Mouse (Mus musculus) urinary bladder, postnatal 4 days (tissue): ENCODE measurements around the gene Sphkap.

ENCODE experiments used
- DNase-seq, 2 experiments: peaks; one replicate each; pipeline ENCODE4 v3.0.0; 2021 to 2022; ENCODE audit warnings: low spot score in 2 of 2

The Sphkap gene

DNA sequence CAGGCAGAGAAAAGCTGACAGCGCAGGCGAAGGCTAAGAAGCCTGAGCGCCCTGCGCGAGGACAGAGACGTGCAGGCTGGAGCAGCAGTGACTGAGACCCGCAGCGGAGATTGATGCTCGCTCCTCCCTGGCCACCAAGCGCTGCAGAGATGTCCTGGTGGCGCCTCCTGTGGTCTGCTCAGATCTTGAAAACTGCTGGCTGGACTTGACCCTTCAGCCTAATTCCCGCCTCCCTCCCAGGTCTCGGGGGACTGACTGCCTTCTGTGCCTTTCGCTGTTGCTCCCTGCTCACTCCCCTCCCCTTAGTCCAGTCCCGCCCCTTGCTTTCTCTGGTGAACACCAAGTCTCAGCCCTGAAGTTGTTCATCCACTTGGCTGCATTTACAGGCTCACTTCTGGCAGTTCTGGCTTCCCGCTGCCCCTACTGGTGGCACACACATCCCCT is at the start of gene Sphkap:
Gene Sphkap (minus strand): TSS at position 180 of the 444 bp plus-strand sequence.
- peak in 1 of 2 experiments; percentile 62 for DNase-seq

DNA sequence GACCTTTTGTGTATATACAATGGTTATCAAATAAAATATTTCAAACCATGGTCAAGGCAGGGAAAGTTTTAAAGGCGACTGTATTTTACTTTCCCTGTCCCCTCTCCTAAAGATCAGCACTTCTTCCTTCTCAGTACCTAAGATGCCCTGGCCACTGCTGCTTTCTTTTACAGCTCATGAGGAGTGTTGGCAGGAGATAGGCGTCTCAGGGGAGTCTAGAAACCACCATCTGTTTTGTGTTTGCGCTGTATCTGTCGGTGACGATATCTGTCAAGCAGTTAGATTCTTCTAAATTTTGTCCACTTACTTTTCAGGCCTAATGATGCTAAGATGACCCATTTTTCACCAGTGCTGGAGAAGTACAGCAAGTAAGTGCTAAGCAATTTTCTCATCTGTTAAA is 43.3 kb upstream of the Sphkap start:
- DNase-seq, result no peak

DNA sequence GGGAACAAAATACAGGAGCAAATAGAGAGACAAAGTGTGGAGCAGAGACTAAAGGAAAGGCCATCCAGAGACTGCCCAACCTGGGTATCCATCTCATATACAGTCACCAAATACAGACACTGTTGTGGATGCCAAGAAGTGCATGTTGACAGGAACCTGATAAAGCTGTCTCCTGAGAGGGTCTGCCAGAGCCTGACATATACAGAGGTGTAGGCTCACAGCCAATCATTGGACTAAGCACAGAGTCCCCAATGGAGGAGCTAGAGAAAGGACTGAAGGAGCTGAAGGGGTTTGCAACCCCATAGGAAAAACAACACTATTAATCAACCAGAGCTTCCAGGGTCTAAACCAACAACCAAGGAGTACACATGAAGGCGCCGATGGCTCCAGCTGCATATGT is 32.4 kb upstream of the Sphkap start:
- no peak for DNase-seq

DNA sequence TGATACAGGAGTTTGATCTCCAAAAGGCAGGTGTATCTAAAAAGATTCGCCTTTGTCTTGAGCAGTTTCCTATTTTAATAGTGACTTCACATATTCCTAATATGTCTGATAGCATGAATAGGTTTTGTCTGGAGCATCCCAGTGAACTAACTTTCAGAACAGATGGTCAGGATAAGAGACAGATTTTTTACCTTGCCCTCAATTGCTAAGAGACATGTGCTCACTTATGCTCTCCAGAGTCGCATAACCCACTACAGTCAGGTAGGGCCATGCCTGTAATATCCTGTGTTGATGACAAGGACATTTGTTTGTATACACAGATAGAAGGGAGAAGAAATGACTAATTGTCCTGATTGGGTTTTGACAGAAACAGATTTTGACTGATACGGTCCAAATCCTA is 25.9 kb upstream of the Sphkap start:
- DNase-seq, result no peak

DNA sequence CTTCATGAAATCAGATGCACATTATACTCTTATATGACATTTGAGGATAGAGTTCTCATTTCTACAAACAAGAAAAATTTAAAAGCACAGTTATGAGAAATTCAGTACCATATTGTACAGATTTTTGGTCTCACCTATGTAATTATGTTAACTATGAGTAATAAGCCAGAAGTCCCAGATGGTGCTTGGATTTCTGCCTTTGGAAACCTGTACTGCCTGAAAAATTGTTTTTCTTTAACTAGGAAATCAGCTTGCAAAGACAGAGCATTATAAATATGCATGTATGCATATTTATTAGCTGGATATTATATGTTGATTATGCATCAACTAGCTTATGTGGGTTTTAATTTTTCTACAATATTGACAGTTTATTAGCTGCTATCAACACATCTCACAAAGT is 21.9 kb upstream of the Sphkap start:
- DNase-seq, result no peak

DNA sequence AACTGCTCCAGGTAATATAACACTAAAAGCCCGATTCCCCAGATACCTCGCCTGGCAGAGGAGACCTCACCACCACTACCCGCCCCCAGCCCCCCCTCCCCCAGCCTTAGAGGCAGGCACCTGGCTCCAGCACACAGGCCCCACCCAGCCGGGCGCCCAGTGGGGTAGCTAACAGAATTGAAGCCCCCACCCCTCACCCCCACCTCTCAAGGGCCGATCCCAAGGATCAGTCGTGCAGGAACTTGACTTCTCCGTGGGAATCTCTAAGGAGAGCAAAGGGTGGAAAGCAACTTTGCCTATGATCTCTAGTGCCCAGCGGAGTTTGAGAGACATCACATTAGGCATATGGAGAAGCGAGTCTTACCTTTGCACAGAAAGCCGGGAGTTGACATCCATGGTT is 384 bp downstream of the Sphkap start:
- no peak for DNase-seq

DNA sequence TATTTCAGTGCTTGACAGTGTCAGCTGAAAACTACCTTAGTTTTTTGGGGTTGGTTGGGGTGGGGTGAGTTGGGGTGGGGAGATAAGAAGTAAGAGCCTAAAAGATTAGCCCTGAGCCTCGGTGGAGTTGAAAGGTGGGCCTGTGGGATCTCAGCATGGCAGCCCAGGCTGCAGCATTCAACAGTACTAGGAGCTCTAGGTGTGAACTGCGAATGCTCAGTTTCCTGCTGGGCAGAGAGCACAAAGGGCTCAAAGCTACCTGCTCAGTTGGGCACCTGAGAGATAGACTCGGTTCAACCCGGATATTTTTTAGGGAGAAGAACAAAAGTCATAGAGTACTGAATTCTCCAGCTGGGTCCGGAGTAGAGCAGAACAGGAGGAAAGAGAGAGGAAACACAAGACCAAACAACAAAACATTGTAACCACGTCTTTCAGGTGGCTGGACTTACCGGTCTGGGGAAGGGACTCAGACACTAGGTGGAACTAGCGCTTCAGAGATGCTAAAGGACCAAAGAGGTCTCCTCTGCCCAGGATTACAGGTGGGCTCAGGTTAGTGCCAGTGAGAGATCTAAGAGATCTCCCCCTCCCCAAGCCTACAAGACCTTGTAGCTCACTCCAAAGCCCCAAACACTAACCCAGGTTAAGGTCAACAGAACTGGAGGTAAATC is 984 bp downstream of the Sphkap start:
- DNase-seq, result no peak

DNA sequence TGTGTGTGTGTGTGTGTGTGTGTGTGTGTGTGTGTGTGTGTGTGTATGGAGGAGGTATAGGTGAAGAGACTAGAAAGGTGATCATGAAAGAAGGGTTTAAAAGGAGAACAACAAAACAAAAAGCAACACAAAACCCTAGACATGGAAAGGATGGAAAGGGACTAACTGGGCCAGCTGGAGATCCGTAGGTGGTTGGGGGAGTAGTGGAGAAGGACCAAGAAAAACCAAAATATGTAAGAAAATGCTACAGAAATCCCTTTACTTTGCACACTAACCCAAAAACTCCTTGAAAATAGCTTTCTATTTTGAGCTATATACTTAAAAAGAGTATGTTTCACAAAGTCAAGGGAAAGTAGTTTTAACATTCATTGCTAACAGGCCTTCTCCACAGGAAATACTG is 6.9 kb downstream of the Sphkap start:
- DNase-seq, result no peak

DNA sequence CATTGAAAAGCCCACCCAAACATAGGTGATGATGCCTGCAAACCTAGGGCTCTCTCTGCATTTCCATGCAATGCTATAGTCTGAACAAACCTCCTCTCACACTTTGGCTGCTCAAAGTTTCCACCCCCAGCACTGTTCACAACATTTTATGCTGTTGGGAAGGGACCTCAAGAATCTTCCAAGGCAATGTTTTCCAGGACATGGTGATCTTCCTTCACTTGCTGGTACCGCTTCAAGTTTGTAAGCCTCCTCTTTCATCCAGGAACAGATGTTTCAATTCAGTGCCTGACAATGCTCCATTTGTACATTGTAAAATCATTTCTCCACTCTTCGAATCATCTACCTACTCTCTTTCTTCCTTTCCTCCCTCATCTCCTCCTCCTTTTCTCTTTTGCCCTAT is 11.7 kb downstream of the Sphkap start:
- DNase-seq, result no peak

DNA sequence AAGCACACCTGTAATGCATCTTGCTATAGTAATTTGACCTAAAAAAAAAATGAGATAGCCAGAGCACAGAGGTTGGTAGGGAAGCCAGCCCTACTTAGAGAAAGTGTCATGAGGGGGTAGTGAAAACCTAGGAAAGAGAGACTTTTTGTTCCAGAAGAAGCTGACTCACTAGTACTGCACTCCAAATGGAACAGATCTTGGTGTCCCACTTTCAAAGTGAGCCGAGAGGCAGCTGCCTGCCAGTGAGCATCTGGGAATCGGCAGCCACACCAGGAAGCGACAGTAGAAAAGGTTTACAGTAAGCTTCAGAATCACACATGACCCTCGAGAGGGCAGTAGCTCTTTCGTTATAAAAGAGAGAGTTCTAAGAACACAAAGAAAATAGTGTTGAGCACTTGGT is 12.4 kb downstream of the Sphkap start:
- DNase-seq, result no peak

DNA sequence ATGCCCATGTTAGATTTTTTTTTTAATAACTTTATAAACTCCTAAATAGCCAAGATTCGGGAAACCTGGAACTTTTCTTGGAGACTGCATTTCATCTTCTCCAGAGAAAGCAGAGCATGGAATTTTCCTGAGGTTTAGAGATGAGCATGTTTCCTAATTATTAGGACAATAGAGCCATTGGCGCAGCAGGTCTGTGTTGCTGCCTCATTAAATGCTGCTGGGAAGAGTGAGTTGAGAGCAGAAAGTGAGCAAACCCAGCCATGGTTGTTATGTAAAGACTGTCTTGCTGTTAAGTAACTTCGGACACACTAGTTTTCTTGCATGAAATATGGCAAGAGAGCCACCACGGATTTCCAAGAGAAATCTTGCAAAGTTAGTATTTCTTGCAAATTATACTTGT is 18.6 kb downstream of the Sphkap start:
- no peak for DNase-seq

DNA sequence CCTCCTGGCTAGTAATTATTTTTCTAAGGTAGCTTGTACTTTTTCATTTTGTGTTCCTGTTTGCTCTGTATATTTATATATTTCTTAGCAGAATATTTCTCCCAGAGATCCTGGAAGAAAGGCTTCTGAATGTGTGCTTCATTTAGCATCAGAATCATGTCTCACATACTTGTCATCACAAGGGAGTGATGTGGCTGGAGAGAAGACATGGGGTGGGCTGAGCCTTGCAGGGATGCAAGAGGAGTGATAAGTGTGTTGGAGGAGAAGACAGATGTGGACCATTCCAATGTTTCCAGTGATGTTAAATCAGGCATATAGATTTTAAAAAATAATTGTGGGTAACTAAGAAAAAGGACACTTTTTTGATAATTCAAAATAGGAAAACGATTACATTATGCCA is 30.6 kb downstream of the Sphkap start:
- DNase-seq, result no peak

DNA sequence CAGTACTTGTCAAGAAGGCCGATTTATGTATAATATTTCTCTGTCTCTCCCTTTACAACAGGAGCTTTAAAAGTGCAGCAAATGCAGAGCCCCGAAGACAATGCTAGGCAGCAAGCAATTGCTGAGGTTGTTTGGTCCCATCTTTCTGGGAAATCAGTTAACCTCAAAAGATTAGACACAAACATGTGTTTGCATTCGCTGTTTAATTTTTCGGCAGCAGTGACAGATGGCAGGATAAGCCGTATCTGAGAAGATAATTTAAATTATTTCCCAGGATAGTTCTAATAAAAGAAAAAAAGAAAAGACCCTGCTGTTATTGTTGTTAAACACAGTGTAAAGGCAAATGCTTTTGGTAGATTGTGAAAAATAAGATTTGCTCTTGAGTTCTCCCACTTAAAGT is 41.5 kb downstream of the Sphkap start:
- no peak for DNase-seq

DNA sequence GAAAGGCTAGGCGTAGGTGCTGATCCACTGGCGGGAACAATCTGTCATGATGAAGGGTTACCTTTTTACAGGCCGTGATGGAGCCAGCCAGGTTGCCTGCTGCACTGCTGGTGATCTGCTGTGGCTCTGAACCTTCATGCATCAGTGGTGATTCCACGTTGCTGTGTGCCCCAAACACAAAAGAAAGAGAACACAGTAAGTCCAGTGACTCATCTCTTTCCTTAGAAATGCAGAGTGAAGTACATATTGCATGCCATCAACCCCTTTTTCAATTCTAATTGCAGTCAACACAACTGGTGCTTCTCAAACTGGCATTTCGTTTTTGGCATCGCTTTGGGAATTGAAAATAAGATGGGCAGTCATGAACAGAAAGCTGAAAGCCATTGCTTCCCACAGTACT is 45.8 kb downstream of the Sphkap start:
- DNase-seq, result no peak

DNA sequence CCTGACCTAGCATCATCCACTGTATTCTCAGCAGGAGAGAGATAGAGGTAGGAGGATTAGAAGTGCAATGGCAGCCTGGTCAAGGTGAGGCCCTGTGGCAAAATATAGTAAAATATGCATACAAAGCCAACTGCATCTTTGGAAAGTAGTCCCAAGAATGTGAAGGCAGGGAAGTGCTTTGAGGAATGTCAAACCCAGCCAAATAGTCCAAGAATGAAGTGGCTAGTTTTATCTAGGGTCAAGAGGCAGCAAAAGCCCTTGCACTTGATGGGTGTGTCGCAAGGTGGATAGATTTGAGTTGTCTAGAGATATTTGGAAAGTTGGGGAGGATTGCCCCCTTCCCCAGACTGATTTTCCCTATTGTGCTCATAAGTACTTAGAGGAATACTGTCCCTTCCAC is 61.5 kb downstream of the Sphkap start:
- no peak for DNase-seq

DNA sequence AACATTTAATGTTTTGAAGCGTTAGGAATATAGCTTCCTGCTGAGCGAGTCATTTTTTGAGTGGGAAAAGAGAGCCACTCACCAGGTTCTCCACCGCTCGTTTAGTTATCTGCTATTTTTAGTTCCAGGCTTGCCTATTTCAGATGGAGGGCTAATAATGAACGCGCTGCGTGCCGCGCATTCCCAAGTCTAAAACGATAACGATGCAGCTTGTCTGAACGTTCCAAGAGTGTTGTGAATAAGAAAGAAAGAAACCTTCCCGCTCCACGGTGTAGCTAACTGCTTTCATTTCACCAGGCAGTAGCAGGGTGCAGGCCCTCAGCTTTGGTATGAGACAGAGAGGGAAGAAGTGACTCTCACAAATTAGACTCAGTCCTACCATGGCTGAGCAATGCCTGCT is 62.4 kb downstream of the Sphkap start:
- no peak for DNase-seq

DNA sequence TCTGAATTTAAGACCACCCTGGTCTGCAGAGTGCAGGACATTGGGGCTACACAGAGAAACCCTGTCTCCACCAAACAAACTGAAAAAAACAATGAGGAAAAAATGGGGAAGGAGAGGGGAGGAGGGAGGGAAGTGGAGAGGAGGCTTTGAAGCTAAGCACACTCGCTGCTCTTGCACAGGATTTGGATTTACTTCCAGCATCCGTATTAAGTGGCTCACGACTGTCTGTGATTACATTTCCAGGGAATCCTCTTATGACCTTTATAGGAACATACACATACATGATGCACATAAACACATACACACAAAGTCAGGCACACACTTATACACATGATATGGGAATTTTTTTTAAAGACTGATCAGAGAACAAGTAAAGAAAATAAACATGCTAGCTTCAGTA is 62.9 kb downstream of the Sphkap start:
- no peak for DNase-seq

DNA sequence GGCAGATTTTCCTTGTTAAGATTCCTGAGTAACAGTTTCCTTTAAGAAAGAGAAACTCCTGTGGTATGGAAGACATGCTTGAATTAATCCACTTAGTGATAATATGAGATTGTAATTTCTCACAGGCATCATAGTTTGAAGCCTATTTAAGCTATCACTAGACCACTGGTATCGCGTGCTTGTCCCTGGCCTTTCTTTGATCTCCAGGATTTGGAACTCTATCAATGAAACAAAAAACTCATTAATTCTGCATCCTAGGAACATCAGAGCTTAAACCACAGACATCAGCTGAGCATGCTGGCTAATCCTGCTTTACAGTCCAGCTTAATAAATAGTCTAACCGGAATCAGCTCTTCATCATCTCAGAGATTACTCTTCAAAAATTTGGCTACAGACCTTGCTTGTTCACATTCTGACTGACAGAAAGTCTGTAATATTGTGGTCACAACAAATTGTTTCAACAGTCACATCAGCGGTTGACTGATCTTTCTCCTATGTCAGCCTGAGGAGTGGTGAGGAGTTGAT is 65.2 kb downstream of the Sphkap start:
- DNase-seq, result no peak

DNA sequence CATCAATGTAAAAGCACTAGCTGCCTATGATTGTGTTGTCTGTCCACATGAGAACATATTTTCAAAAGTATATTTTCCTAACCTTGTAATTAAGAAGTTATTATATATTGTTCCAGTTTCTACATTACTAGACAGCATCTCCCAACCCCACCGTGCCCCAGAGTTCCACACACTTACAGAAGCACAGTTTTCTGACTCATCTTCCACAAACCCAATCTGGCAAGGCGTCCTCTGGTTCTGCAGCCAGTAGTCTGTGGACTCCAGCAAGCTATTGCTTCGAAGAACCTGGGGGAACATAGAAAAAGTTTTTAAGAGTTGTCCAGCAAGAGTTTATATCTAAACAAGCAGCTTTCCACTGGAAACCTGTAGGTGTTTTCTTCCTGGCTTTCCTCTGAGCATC is 68.6 kb downstream of the Sphkap start:
- DNase-seq, result no peak

DNA sequence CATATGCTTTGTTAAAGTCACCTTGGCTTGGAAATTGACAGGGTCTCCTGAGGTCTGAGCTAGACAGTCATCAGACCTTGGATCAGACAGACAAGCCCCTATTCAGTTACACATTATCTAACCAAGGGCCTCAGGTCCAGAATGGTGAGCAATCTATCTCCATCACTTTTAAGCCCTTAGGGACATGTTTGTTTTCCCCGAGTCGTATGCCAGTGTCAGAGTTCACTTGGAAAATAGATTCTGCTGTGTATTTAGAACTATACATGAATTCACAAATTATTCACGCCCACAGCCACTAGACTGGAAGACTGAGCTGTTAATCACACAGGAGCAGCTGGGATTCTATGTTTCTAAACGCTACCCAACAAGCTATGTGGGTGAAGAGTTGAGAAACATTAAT is 91.1 kb downstream of the Sphkap start:
- DNase-seq, result no peak

DNA sequence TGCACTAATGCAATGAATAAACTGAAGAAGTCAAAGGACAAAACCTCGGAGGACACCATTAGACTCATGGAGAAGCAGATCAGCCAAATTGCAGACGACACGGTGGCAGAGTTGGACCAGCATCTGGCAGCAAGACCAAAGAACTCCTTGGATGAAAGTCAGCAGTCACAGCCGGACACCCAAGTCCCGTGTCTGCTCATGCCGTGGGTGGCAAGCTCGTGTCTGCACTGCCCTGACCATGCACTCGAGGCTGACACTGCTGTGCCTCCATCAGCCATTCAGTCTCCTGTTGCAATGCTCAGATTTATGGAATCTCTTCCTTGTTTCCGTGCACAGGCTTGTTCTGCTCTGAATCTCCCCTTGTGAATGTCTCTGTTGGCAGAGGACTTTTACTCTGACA is 92.9 kb downstream of the Sphkap start:
- no peak for DNase-seq

DNA sequence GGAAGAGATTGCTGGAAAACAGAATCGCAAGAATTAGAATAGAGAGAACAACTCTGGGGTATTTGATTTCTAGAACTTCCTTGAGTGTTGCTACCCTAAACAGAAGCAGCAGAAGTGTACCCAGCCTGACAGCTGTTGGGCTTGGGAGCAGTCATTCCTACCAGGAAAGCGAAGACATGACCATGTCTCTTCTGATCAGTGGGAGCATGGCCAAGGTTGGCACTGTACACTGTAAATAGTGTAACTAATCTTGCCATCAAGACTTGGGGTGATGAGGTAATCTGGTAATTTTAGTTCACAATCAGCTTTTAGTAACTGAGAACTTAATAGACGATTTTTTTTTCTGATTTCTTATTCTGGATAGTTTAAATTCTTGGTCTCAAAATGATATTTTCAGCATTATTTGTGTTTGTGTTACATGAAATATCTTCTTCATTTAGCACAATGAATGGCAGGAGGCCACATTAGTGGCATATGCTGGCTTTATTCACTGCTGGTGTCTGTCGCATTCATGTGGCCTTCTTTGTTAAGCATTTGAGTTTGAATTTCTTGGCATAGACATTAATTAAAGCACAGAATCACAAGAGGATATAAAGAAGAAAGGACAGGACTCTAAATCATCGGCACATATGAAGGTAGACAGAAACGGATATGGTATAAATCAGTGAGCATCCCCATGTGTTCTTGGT is 96.2 kb downstream of the Sphkap start:
- no peak for DNase-seq
